Mouse (Mus musculus) frontal cortex, postnatal 14 days (tissue): ENCODE results near the gene Slc13a2.

Experiments used
- DNase-seq, 2 experiments: peaks; one replicate each; pipeline ENCODE4 v3.0.0; 2022; ENCODE audit warnings: low spot score in 2 of 2

Slc13a2 gene

DNA sequence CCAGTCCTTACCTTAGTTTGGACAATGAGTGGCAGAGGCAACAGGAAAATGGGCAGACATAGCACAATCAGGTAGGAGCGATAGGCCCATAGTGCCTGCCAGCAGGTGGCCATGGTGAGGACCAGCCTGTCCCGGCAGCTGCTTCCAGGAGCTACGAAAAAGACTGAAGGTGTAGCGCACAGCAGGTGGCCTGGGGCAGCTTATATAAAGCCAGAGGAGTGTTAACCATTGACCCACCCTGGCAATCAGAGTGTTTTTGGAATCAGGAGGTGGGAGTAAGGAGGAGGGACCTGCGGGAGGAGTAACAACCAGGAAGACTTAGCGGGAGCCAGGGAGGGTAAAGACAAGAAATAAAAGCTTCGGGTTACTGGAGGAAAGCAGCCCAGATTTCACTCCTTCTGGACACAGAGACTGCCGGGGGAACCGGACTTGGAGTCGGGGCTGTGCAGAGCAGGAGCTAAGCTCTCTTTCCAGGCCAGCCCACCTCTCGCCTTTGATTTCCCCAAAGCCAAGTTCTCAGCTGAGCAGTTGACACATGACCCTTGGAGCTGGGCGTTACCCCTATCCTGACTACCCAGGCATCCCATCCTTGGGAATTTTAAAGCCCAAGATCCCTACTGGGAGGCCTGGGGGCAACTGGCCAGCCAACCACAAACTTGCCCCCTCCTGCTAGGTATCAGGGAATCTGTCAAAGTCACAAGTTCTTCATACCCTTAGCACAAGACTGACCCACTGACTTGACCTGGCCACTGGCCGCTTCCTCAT lies at the start of gene Slc13a2:
Slc13a2 (minus strand) TSS at position 163 of the 765 bp plus-strand sequence.
- DNase-seq, result no peak

- DNase-seq, result no peak
These were observed 49.5 kb upstream of the Slc13a2 start for GRCm38 (mm10) chr11:78471326-78472103.

- no peak for DNase-seq
These were observed 45.9 kb upstream of the Slc13a2 start for GRCm38 (mm10) chr11:78467932-78468331.

GRCm38 (mm10) chr11:78467515-78467914 lies 45.5 kb upstream of the Slc13a2 start:
- no peak for DNase-seq

DNA sequence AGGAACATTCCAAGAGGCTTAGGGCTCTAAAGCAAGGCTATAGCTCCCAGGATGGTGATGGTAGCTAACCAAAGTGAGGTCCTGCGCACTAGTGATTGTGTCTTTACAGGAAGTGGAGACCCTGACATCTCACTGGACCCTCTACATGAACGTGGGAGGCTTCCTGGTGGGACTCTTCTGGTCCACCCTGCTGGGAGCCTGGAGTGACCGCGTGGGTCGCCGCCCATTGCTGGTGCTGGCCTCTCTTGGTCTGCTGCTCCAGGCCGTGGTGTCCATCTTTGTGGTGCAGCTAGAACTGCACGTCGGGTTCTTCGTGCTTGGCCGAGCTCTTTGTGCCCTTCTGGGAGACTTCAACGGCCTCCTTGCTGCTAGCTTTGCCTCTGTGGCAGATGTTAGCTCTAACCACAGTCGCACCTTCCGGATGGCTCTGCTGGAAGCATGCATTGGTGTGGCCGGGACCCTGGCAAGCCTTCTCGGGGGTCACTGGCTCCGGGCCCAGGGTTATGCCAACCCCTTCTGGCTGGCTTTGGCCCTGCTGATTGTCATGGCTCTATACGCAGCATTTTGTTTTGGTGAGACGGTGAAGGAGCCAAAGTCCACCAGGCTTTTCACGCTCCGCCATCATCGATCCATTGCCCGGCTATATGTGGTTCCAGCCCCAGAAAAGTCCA lies 44.4 kb upstream of the Slc13a2 start:
- no peak for DNase-seq

DNA sequence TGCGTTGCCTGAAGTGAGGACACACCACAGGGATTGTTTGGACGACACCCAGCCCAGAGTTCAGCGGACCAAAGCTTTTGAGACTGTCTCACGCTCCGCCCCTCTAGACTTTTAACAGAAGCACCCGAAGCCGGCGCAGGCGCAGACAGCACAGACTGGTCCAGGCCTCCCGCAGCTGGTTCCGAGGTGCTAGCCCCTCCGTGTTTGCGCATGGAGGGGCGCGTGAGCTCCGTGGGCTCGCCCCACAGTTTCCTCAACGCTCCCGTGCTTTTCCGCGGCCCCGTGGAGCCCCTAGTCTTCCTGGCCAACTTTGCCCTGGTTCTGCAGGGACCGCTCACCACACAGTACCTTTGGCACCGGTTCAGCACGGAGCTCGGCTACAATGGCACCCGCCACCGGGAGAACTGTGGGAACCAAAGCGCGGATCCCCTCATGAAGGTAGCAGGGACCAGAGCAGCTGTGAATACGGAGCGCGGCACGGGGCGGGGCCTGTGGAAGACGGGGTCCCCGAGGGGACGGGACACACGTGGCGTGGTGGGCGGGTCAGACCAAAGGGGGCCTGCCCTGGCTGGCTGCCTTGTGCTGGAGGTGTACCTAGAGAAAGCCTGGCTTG lies 43.7 kb upstream of the Slc13a2 start, which contains the start of gene Slc46a1:
Slc46a1 (plus strand) TSS at position 130 of the 613 bp plus-strand sequence.
- DNase-seq, result peak; percentile 69 to 73

- no peak for DNase-seq
These were observed 43.1 kb upstream of the Slc13a2 start for GRCm38 (mm10) chr11:78465116-78465515.

- no peak for DNase-seq
These were observed 41.4 kb upstream of the Slc13a2 start for GRCm38 (mm10) chr11:78463286-78464036.

DNA sequence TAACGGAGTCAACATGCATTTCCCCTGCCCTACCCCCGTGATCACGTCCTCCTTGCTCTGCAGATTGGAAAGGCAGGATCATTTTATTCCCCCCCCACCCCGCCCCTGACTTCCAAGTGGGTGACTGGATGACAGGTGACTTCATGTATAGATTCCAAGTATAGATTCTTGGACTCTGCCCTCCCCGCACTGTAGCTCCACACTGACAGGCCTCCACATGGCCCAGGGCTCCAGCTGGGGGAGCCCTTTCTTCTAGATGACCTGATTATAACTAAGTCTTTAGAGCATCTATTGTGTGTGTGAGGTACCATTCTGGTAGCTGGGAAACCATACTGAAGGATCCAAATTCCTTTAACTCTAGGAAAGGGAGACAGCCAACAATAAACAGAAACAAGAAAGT lies 40.7 kb upstream of the Slc13a2 start:
- no peak for DNase-seq

DNA sequence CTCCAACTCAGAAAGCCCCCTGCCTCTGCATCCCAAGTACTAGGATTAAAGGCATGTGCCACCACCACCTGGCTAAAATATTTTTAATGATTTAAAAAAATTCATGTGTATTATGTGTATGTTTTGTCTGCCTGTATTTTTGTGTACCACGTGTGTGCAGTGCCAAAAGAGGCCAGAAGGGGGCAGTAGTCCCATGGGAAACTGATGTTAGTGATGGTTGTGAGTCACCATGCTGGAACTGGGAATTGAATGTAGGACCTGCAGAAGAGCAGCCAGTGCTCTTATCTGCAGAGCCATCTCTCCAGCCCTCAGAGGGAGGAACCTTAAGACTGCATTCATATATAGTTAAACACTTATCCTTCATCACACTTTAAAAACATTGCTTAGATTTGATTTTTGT lies 39.9 kb upstream of the Slc13a2 start:
- DNase-seq, result no peak

DNA sequence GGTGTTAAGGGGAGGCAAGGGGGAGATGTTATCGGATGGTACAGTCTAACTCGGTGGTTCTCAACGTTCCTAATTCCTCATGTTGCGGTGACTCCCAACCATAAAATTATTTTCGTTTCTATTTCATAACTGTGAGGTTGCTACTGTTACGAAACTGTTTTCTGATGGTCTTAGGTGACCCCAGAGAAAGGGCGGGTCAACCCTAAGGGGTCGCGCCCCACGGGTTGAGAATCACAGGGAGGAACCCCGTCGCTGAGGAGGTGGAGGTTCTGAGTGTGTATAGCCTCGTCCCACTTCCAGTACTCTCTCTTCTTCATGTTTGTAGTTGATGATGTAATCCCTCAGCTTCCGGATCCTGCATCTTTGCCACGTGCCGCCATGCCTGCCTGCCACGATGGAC lies 36.7 kb upstream of the Slc13a2 start:
- no peak for DNase-seq

- no peak for DNase-seq
These were observed 33.3 kb upstream of the Slc13a2 start for GRCm38 (mm10) chr11:78455308-78455707.

DNA sequence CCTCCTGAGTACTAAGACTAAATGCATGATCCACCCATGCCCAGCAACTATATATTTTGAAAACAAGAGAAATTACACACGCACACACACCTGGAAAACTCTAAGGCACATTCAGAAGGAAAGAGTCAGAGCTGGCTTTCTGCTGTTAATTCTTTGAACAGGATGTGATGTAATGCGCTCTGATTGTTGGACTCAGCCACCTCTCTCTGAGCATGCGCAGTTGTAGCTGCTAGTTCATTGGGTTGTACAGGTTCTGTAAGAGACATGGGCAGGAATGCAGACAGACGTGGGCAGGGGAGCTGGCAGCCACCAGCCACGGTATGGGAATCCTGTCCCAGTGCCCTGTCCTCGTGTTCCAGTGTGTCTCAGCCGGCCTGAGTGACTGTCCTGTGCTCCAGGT lies 32.3 kb upstream of the Slc13a2 start:
- DNase-seq, result no peak

- DNase-seq, result peak in 1 of 2 experiments; percentile 43
These were observed 31.7 kb upstream of the Slc13a2 start for GRCm38 (mm10) chr11:78453675-78454074.

DNA sequence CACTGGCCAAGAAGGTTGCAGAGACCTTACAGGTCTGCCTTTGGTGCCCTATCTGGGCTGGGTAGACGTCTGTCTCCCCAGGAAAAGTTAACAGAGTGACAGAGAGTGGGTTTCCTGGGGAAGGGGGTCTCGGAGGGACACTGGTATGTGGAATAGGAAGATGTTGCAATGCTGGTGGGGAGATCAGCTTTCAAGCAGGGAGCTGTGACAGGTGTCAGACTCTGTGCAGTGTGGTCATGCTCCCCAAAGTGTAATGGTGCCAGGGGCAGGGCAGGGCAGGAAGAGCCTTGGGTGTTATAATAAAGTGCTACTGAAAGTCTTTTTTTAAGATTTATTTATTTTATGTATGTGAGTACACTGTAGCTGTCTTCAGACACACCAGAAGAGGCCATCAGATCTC lies 28.3 kb upstream of the Slc13a2 start:
- DNase-seq, result no peak

- DNase-seq, result no peak
These were observed 26.2 kb upstream of the Slc13a2 start for GRCm38 (mm10) chr11:78448242-78448641.

DNA sequence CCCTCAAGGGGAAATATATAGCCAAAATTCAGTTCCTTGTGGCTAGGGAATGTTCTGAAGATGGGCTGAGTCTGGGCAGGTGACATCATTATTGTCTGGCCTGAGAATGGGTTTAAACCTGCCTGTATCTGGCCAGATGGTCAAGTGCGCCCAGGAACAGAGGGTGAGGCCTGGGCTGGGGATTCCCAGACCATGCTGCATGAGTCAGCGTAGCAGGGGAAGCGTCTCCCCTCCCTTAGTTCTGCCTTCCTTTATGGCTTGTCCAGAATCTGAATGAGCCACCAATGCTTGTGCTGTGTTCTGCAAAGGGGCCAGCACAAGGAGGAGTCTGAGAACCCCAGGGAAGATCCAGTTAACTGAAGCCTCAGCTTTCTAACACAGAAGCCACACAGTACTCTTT lies 25.2 kb upstream of the Slc13a2 start:
- DNase-seq, result no peak

DNA sequence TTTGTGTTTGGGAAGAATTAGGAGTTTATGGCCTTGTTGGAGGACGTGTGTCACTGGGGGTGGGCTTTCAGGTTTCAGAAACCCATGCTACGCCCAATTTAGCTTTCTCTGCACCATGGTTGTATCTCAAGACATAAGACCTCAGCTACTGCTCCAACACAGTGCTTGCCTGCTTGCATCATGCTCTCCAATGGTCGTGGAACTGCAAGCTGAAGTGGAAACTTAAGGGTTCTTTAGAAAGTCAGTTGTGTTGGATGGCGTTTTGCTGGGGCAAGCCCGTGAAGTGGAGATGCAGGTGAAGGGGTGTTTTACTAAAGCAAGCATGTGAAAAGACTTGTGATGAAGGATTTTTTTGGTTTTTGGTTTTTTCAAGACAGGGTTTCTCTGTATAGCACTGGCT lies 21.1 kb upstream of the Slc13a2 start:
- DNase-seq, result no peak

DNA sequence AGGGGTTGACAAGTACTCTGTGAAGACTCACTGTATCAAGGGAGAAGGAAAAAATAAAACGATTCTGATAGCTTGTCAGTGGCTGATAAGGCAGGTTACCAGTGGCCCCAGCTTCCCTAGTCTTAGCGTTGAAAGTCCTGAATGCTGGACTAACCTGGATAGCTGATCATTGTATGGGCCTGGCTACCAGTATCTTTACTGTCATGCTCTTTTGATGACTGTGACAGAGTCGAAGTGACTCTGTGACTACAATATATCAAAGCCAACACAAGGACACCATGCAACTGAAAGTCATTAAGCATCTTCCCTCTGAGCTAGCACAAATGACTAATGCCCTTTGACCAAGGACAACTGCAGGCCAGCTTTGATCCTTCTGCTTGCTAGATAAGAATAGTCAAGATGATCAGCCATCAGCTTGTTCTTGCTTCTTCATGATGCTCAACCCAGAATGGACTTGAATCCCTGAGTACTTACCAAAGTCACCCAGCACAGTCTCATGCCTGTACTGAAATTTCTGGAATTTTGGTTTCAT lies 16.4 kb upstream of the Slc13a2 start:
- no peak for DNase-seq

DNA sequence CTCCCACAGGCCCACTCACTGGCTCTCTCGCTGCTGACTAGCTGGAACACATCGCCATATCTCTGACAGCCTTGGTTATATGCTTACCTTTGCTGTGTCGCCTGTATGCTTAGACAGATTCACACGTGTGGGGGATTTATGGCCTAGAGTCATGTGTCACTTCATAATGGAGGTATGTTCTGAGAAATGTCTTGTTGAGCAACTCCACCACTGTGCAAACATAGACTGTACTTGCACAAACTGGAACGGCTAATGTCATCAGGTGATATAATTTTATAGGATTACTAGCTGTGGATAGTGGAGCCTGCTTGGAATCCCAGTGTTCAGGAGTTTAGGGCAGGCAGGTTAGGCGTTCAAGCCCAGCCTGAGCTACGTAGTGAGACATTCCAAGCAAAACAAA lies 15.2 kb upstream of the Slc13a2 start:
- no peak for DNase-seq

- DNase-seq, result no peak
These were observed 13.8 kb upstream of the Slc13a2 start for GRCm38 (mm10) chr11:78435776-78436349.
